Mouse (Mus musculus) heart, embryonic 15.5 days (tissue): ENCODE results near the gene 1190005I06Rik. TPM values are rescaled to one million over a fixed set of nuclear protein-coding genes. Genes with fewer than 3 reads are reported as not detected.

Experiments
- ATAC-seq: fragments of 200-750 bp; cut with Nextera tagmentation; replicated peaks from 2 replicates; pipeline ENCODE4 v1.8.0; 2017; ENCODE audit warnings: low read depth, moderate TSS enrichment; ENCODE audit not compliant: insufficient number of reproducible peaks, insufficient read depth, low FRiP score
- H3K27ac ChIP-seq: fragments of 300-500 bp; sonication (generic); 2 replicates; pipeline ENCODE4 v1.5.1; 2015; ENCODE audit warnings: mild to moderate bottlenecking, inconsistent platforms
- H3K27me3 ChIP-seq: fragments of 300-500 bp; sonication (generic); 2 replicates; pipeline ENCODE4 v1.6.1; 2015; ENCODE audit warnings: inconsistent platforms
- H3K36me3 ChIP-seq: fragments of 300-500 bp; sonication (generic); 2 replicates; pipeline ENCODE4 v1.6.1; 2015; ENCODE audit warnings: mild to moderate bottlenecking, inconsistent platforms
- H3K4me1 ChIP-seq: fragments of 300-500 bp; sonication (generic); replicated peaks from 2 replicates; pipeline ENCODE4 v1.6.1; 2015; ENCODE audit warnings: inconsistent platforms
- H3K4me2 ChIP-seq: fragments of 300-500 bp; sonication (generic); 2 replicates; pipeline ENCODE4 v1.6.1; 2015; ENCODE audit warnings: inconsistent platforms, mild to moderate bottlenecking, moderate library complexity
- H3K4me3 ChIP-seq: fragments of 300-500 bp; sonication (generic); 2 replicates; pipeline ENCODE4 v1.5.1; 2015; ENCODE audit warnings: mild to moderate bottlenecking, inconsistent platforms
- H3K9ac ChIP-seq: fragments of 300-500 bp; sonication (generic); 2 replicates; pipeline ENCODE4 v1.6.1; 2015; ENCODE audit warnings: mild to moderate bottlenecking, inconsistent platforms
- H3K9me3 ChIP-seq: fragments of 300-500 bp; sonication (generic); replicated peaks from 2 replicates; pipeline ENCODE4 v1.6.1; 2016; ENCODE audit warnings: inconsistent platforms
- WGBS: fragments of 180-500 bp; shearing (Covaris S2); methylation state at CpG from one replicate; pipeline ENCODE4 v1.1.7; 2015; ENCODE audit warnings: mixed read lengths; 5-methylcytosine and 5-hydroxymethylcytosine counted together
- polyA plus RNA-seq: library from polyadenylated mRNA; unstranded; fragments of >200 nt; fragmentation: Nextera tagmentation; extraction: Ambion mirVana; gene quantifications from 2 replicates; pipeline ENCODE4 v1.2.1, GENCODE M21; 2015

1190005I06Rik gene
- polyA plus RNA-seq, 1 experiment from 2014 or later = 3.0 TPM

DNA sequence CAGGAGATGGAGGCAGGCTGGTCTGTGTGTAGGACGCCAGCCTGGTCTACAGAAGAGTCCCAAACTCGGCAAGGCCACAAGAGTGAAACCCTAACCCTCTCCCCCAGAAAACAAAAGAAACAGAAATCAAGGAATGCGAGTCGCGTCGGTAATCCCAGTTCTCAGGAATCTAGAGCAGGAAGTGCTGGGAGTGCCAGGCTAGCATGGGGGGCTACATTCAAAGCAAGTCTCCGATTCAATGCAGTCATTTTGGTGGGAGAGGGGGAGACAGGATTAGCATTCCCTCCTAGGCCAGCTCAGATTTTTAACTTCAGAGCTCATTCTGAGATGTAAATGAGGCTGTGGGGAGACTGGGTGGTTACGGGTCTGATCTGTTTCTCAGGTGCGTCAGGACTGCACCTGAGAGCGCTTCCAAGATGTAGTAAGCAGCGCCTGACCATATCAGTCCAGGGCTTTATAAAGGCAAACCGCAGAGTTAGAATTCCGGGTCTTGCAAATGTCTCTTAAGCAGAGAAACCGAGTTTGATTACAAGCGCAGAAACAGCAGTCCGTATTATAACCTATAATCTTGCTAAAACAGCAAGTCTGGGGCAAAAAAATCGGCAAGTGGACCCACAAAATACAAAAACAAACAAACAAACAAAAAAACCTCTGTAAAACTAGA, 19.5 kb upstream of the 1190005I06Rik start:
- peak overlapping the region; percentile 99 for H3K4me3 ChIP-seq
- peaks cover 51% of the 10 kb centered on the region for H3K4me1 ChIP-seq
- no peaks in the 10 kb centered on the region for H3K27me3 ChIP-seq
- H3K4me2 ChIP-seq = peak overlapping the region; percentile 80
- H3K36me3 ChIP-seq = peaks cover 22% of the 10 kb centered on the region
- no peak for ATAC-seq
- H3K27ac ChIP-seq = peak overlapping the region; percentile 88; the same call in 1 of the 2 replicates
- no peaks in the 10 kb centered on the region for H3K9me3 ChIP-seq
- peak overlapping the region; percentile 98 for H3K9ac ChIP-seq
- WGBS = 4% methylated on average over 17 of the region's 17 CpGs

DNA sequence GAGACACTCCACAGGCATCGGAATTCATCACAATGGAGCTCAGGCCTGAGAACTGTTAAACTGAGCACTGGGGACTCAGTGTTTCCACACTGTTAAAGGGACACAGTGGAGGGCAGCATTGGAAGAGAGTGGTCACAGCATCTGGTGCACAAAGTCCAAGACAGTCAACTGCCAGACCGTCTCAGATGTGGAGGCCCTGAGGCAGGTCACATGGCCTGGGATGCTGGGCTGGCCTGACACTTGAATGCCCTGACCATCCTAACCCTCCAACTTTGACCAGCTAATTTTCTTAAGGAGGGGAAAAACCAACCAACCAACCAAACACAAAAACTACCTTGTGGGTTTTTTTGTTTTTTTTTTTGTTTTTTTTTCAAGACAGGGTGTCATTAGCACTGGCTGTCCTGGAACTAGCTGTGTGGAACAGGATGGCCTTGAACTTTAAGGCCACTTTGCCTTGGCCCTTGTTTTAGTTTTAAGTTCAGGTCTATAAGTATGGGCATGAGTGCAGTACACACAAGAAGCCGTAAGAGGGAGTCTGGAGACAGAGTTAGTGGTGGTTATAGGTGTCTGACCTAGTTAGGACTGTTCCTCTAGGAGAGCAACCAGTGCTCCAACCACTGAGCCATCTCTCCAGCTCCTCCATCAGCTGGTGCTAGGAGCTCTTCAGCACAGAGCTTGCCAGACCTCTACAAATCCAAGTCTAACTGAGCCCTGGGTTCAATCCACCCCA, 18.5 kb upstream of the 1190005I06Rik start:
- H3K27me3 ChIP-seq = no peaks in the 10 kb centered on the region
- WGBS = 70% methylated on average over 3 of the region's 3 CpGs
- peaks cover 12% of the 10 kb centered on the region for H3K36me3 ChIP-seq
- H3K9ac ChIP-seq = peak overlapping the region; percentile 98; the same call in 1 of the 2 replicates
- no peaks in the 10 kb centered on the region for H3K9me3 ChIP-seq
- peak overlapping the region; percentile 80 for H3K4me2 ChIP-seq
- ATAC-seq = no peak
- H3K4me3 ChIP-seq = peak overlapping the region; percentile 99; the same call in 1 of the 2 replicates
- H3K4me1 ChIP-seq = peaks cover 48% of the 10 kb centered on the region
- no peak overlapping the region for H3K27ac ChIP-seq

DNA sequence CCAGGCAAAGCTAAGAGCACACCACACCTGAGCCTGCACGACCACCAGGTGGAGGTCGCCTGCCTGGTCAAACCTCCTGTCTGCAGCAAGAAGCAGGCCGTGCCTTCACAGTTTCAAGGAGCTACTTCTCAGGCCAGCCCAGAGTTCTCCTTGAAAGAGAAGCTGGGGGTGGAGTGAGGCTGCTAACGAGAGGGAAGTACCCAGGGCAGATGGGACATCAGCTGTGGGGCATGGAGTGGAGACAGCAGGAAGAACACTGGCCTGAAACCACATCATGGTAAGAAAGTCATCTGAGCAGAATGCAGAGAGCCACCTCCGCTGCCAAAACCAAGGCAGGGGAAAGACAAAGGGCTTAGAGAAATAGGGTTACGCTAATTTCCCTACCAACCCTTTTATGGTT, 17.1 kb upstream of the 1190005I06Rik start:
- Histone ChIP-seq H3K27me3 (no peaks in the 10 kb centered on the region), H3K4me3 (no peak overlapping the region), H3K36me3 (no peaks in the 10 kb centered on the region), H3K27ac (no peak overlapping the region), H3K9me3 (no peaks in the 10 kb centered on the region), H3K4me1 (peaks cover 36% of the 10 kb centered on the region), H3K4me2 (no peak overlapping the region), H3K9ac (no peak overlapping the region)
- 77% methylated on average over 6 of the region's 6 CpGs for WGBS
- no peak for ATAC-seq

DNA sequence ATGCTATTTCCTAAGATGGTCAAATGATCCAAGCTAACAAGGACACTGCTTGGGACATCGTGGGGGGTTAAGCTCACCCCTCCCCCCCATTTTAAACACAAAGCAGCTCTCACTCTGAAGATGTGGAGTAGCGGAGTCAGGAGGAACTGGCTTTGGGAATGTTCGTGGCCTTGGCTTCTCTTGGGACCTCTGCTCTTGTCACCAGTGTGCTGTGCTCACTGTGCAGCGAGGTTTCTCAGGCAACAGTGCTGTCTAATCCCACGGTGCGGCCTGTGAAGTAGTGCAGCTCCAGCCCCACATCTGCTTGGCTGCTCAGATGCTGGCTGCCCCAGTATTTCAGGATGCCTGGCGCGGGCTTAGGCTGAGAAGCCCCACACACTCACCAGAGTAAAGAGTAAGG, 10.0 kb upstream of the 1190005I06Rik start:
- Histone ChIP-seq H3K9ac (no peak overlapping the region), H3K9me3 (no peaks in the 10 kb centered on the region), H3K4me2 (no peak overlapping the region), H3K36me3 (peaks cover 27% of the 10 kb centered on the region), H3K4me1 (no peaks in the 10 kb centered on the region), H3K27ac (no peak overlapping the region), H3K27me3 (no peaks in the 10 kb centered on the region), H3K4me3 (no peak overlapping the region)
- no peak for ATAC-seq
- WGBS = 88% methylated on average over 8 of the region's 8 CpGs

DNA sequence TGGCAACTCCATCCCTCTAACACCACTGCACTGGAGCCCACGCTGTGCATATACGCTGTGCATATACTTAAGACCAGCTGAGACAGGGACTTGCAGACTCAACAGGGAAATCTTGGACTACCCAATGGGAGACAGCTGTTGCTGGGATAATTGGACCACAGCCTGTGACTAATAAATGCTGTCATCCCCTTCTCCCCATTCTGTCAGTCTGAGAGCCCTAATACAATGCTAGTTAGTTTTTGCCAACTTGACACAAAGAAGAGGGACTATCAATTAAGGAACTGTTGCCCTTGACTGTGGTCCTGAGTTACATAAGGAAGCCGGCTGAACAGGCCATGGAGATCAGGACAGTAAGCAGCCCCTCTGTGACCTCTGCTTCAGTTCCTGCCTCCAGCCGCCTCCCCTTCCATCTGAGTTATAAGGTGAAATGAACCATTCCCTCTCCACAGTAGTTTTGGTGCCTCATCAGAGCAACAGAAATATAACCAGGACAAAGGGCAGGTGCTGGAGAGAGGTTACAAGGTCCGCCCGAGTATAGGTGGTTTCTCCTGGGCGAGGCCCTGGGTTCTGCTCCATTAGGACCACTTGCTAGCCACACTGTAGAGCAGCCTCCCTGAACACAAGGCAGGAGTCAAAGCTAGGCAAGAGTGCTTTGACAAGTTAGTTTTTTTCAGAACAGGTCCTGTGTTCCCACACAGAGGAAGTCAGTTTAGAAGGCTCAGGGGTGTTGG, 9.1 kb upstream of the 1190005I06Rik start:
- H3K36me3 ChIP-seq = peaks cover 27% of the 10 kb centered on the region
- no peak for ATAC-seq
- WGBS = 90% methylated on average over 7 of the region's 7 CpGs

DNA sequence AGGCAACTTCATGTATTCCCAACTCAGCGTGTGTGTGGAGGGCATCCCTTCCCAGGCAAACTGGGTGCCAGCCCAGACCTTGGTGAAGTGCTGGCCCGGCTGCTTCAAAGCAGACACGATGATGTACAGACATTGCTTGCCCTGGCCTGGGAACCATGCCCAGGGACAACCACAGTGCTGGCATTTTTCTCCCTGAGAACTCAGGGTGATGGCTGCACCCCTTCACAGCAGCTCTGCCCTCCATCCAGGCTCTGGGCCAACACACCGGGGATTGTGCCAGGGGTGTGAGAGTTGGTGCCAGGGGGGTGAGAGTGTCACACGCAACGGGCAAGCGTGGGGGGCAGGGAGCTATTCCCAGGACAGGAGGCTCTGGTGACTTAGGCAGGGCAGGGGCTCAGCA, 2.8 kb downstream of the 1190005I06Rik start:
- Histone ChIP-seq H3K4me1 (peaks cover 12% of the 10 kb centered on the region), H3K36me3 (no peaks in the 10 kb centered on the region), H3K27me3 (no peaks in the 10 kb centered on the region), H3K27ac (peak overlapping the region; percentile 63), H3K9ac (no peak overlapping the region), H3K4me3 (no peak overlapping the region), H3K4me2 (no peak overlapping the region), H3K9me3 (no peaks in the 10 kb centered on the region)
- peak; percentile 78 for ATAC-seq
- 47% methylated on average over 7 of the region's 7 CpGs for WGBS

More for the DNA sequence above, 9.1 kb upstream of the 1190005I06Rik start:
- no peaks in the 10 kb centered on the region for H3K4me1 ChIP-seq
- no peaks in the 10 kb centered on the region for H3K27me3 ChIP-seq
- no peaks in the 10 kb centered on the region for H3K9me3 ChIP-seq
- no peak overlapping the region for H3K27ac ChIP-seq
- H3K4me2 ChIP-seq = no peak overlapping the region
- no peak overlapping the region for H3K9ac ChIP-seq
- H3K4me3 ChIP-seq = no peak overlapping the region

DNA sequence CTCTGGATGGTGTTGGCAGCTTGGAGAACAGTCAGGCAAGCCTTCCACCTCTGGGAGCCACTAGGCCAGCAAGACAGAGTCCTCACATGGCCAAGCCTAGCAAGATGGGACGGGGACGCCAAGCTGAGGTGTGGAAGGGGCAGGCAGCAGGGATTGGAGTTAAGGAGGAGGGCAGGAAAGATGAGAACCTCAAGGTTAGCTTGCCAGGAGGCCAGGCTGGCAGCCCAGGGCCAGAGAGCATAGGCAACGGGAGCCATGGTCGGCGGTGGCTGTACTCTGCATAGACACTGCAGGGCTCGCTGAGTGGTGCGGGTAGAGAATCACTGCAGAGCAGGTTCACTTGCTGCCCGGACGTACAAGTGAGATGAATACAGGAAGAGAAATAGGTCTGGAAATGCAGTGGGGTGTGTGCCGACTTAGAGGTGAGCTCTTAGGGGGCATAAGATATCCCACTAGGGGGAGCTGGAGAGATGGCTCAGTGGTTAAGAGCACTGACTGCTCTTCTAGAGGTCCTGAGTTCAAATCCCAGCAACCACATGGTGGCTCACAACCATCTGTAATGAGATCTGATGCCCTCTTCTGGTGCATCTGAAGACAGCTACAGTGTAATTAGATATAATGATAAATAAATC, 5.3 kb downstream of the 1190005I06Rik start:
- Histone ChIP-seq H3K4me3 (no peak overlapping the region), H3K27ac (no peak overlapping the region), H3K4me1 (peaks cover 12% of the 10 kb centered on the region), H3K4me2 (no peak overlapping the region), H3K9ac (no peak overlapping the region), H3K36me3 (no peaks in the 10 kb centered on the region), H3K9me3 (no peaks in the 10 kb centered on the region), H3K27me3 (no peaks in the 10 kb centered on the region)
- no peak for ATAC-seq
- 75% methylated on average over 10 of the region's 10 CpGs for WGBS

DNA sequence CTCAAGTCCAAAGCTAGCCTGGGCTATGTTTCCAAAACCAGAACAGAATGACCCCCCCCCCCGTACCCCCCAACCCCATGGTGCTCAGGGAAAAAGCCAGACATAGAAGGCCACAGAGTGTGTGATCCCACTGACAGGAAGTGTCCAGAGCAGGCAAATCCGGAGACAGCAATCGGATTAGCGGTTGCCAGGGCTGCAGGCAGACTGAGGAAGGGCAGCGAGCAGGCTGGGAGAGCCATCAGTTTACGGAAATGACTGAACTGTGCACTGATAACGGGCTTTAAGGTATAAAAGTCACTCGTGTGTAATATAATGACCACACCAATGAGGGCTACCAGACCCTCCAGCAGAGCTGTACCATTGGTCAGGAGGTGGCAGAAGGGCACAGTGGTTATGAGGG, 6.2 kb downstream of the 1190005I06Rik start:
- H3K36me3 ChIP-seq = no peaks in the 10 kb centered on the region
- no peaks in the 10 kb centered on the region for H3K9me3 ChIP-seq
- peaks cover 12% of the 10 kb centered on the region for H3K4me1 ChIP-seq
- 27% methylated on average over 8 of the region's 8 CpGs for WGBS
- no peak overlapping the region for H3K27ac ChIP-seq
- H3K9ac ChIP-seq = no peak overlapping the region
- H3K4me3 ChIP-seq = no peak overlapping the region
- H3K4me2 ChIP-seq = no peak overlapping the region
- peak; percentile 29; the same call in 1 of the 2 replicates for ATAC-seq
- H3K27me3 ChIP-seq = no peaks in the 10 kb centered on the region

DNA sequence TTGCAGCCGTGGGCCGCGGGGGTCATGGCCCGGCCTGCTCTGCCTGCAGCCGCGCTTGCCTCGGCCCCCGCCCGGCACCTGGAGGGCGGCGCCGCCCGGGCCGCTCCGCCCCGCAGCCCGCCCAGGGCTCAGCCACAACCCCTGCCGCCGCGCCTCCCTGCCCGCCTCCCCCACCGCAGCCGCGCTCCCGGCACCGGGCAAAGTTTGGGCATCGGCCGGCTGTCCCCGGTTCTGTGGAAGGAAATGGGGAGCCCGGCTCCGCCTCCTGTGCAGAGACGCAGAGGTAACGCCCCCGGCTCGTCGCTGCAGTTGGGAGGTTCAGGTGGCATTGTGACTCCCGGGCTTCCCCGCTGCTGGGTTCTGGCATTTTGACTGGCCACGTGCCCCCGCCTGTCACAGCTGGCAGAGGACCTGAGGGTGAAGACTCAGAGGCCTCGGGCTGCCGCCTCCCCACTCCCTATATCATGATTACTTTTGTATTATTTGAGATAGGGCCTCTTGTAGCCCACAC, 13.0 kb downstream of the 1190005I06Rik start:
- Histone ChIP-seq H3K9ac (peak overlapping the region; percentile 60), H3K9me3 (no peaks in the 10 kb centered on the region), H3K4me1 (peaks cover 22% of the 10 kb centered on the region), H3K4me2 (peak overlapping the region; percentile 98), H3K27ac (no peak overlapping the region), H3K4me3 (peak overlapping the region; percentile 64), H3K27me3 (0 out of 2 replicates have a peak, but pooled peaks cover 5% of the 10 kb centered on the region), H3K36me3 (no peaks in the 10 kb centered on the region)
- peak; percentile 65; the same call in 1 of the 2 replicates for ATAC-seq
- WGBS = under 1% methylated on average over 29 of the region's 42 CpGs

DNA sequence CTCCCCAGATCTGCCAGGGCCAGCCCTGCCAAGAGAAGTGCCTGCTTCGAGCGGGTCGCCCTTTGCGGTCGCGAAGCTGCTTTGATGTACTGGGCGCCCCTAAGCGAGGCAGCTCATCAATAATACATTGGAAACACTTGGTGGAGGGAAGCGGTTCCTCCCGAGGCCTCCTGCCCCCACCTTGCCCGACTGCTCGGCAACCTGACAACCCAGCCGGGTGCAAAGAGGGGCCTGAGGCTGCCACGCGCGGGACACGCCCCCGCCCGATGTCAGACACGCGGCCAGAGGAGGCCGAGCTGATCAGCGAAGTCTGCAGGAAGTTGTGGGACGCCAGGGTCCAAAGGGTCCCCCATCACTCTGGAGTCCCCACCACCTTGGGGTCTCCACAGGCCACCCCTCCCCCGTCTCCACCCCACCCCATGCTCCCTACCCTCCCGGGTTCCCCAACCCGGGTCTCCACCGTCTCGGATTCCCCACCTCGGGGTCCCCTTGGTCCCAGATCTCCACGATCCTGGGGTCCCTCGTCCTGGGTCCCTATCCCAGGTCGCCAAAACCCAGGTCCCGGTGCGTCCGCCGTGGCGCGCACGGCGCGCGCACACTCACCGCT, 13.7 kb downstream of the 1190005I06Rik start:
- Histone ChIP-seq H3K4me2 (peak overlapping the region; percentile 98), H3K4me3 (peak overlapping the region; percentile 64), H3K4me1 (peaks cover 22% of the 10 kb centered on the region), H3K9me3 (no peaks in the 10 kb centered on the region), H3K36me3 (no peaks in the 10 kb centered on the region), H3K9ac (peak overlapping the region; percentile 60), H3K27me3 (0 out of 2 replicates have a peak, but pooled peaks cover 5% of the 10 kb centered on the region), H3K27ac (no peak overlapping the region)
- 2% methylated on average over 41 of the region's 44 CpGs for WGBS
- 0 out of 2 replicates have a peak, but pooled peaks have one; percentile 4 for ATAC-seq
